Mouse (Mus musculus) ES-E14 (cell line): Measurements from ENCODE around the gene Sipa1l2. TPM values are rescaled to one million over a fixed set of nuclear protein-coding genes. Genes with fewer than 3 reads are reported as not detected.

ENCODE experiments used
- DNase-seq: peaks from one replicate; pipeline ENCODE4 v3.0.0-alpha.2; 2013; ENCODE audit warnings: low read depth, low spot score
- H3K27ac ChIP-seq: 2 replicates; pipeline ENCODE4 v1.5.1; 2012; ENCODE audit warnings: low read depth, mild to moderate bottlenecking, low read length, moderate library complexity, mixed read lengths; ENCODE audit not compliant: poor library complexity, insufficient read depth, severe bottlenecking
- H3K36me3 ChIP-seq: 2 replicates; pipeline ENCODE4 v1.6.1; 2012; ENCODE audit warnings: mild to moderate bottlenecking, low read length, moderate library complexity, mixed read lengths; ENCODE audit not compliant: control insufficient read depth, poor library complexity, insufficient read depth, severe bottlenecking
- H3K4me1 ChIP-seq, 2 experiments: fragments of 150-350 bp in 1 of 2; sonication (generic) in 1 of 2; 2 replicates each; pipeline ENCODE4 v1.6.1; 2012; ENCODE audit warnings: low read length in 2 of 2, mild to moderate bottlenecking in 1 of 2, mixed read lengths in 1 of 2; ENCODE audit not compliant: control insufficient read depth in 2 of 2, insufficient read depth in 2 of 2, poor library complexity in 1 of 2
- H3K4me3 ChIP-seq, 2 experiments: fragments of 150-350 bp in 1 of 2; sonication (generic) in 1 of 2; 2 replicates each; pipeline ENCODE4 v1.5.1; 2012; ENCODE audit warnings: low read length in 2 of 2, low read depth in 1 of 2, mild to moderate bottlenecking in 1 of 2, mixed read lengths in 1 of 2; ENCODE audit not compliant: insufficient read depth in 1 of 2, poor library complexity in 1 of 2, severe bottlenecking in 1 of 2
- H3K9ac ChIP-seq: 2 replicates; pipeline ENCODE4 v1.6.1; 2012; ENCODE audit warnings: low read depth, mild to moderate bottlenecking, low read length, mixed read lengths; ENCODE audit not compliant: poor library complexity, insufficient read depth, severe bottlenecking
- H3K9me3 ChIP-seq: fragments of 150-350 bp; sonication (generic); 2 replicates; pipeline ENCODE4 v1.6.1; 2012; ENCODE audit warnings: low read depth, mild to moderate bottlenecking, low read length; ENCODE audit not compliant: control insufficient read depth, insufficient read depth
- CHD2 ChIP-seq: IDR thresholded peaks from 2 replicates; pipeline ENCODE4 v1.6.1; 2014; ENCODE audit warnings: mild to moderate bottlenecking, low read depth, low read length, inconsistent platforms
- HCFC1 ChIP-seq: IDR thresholded peaks from 2 replicates; pipeline ENCODE4 v1.6.1; 2012; ENCODE audit warnings: low read length, inconsistent platforms, borderline replicate concordance; ENCODE audit not compliant: insufficient read depth
- MAFK ChIP-seq: IDR thresholded peaks from 2 replicates; pipeline ENCODE4 v1.6.1; 2014; ENCODE audit warnings: mild to moderate bottlenecking, low read depth, low read length, inconsistent platforms; ENCODE audit not compliant: insufficient read depth
- ZC3H11A ChIP-seq: IDR thresholded peaks from 2 replicates; pipeline ENCODE4 v1.6.1; 2012; ENCODE audit warnings: low read depth, mild to moderate bottlenecking, inconsistent platforms, low read length, borderline replicate concordance
- ZNF384 ChIP-seq: IDR thresholded peaks from 2 replicates; pipeline ENCODE4 v1.6.1; 2012; ENCODE audit warnings: low read depth, low read length, inconsistent platforms
- in situ Hi-C, 2 experiments: fragments of 600-800 bp; cut with MboI; formaldehyde crosslinking; loops; one replicate each; pipeline ENCODE4 v1.15.1; 2025; ENCODE audit warnings: low sequenced_read_pairs in 2 of 2, inconsistent platforms in 1 of 2; ENCODE audit not compliant: unreplicated experiment in 2 of 2
- total RNA-seq: library from RNA; depleted of rRNA; stranded (reverse); fragments of 300-350 nt; gene quantifications from 2 replicates; pipeline ENCODE4 v1.2.3, GENCODE M21; 2012

The Sipa1l2 gene
- total RNA-seq, 1 experiment, result 19.0 TPM

GRCm38 (mm10) chr8:125513242-125513866 lies 56.3 kb downstream of the Sipa1l2 start:
- Histone ChIP-seq H3K36me3 (no peaks in the 10 kb centered on the region; the same call in 1 of the 2 replicates), H3K9me3 (no peaks in the 10 kb centered on the region), H3K9ac (no peak overlapping the region), H3K27ac (no peak overlapping the region), H3K4me3 (no peak overlapping the region), H3K4me1 (peaks cover 14 to 17% of the 10 kb centered on the region in 2 experiments)
- in situ Hi-C loops, result no loop called here
- no peak for TF ChIP-seq HCFC1
- no peak for TF ChIP-seq ZNF384
- no peak for TF ChIP-seq CHD2
- no peak for TF ChIP-seq MAFK
- TF ChIP-seq ZC3H11A, result no peak
- DNase-seq, result no peak

- H3K4me1 ChIP-seq, result peaks cover 12 to 14% of the 10 kb centered on the region in 2 experiments
Measured at GRCm38 (mm10) chr8:125512561-125512960, 57.0 kb downstream of the Sipa1l2 start.

GRCm38 (mm10) chr8:125510861-125511668 lies 58.5 kb downstream of the Sipa1l2 start:
- in situ Hi-C loops, result no loop called here
- Histone ChIP-seq H3K36me3 (no peaks in the 10 kb centered on the region), H3K27ac (no peak overlapping the region), H3K9ac (no peak overlapping the region), H3K4me1 (peaks cover 10 to 20% of the 10 kb centered on the region in 2 experiments), H3K4me3 (no peak overlapping the region), H3K9me3 (no peaks in the 10 kb centered on the region)
- no peak for DNase-seq
- TF ChIP-seq ZNF384 (no peak), HCFC1 (no peak), ZC3H11A (no peak), MAFK (no peak), CHD2 (no peak)

More at GRCm38 (mm10) chr8:125512561-125512960, 57.0 kb downstream of the Sipa1l2 start:
- Histone ChIP-seq H3K27ac (no peak overlapping the region), H3K4me3 (no peak overlapping the region), H3K9ac (no peak overlapping the region), H3K36me3 (no peaks in the 10 kb centered on the region), H3K9me3 (no peaks in the 10 kb centered on the region)
- in situ Hi-C loops, result no loop called here
- TF ChIP-seq CHD2 (no peak), HCFC1 (no peak), ZC3H11A (no peak), ZNF384 (no peak), MAFK (no peak)
- DNase-seq, result no peak

GRCm38 (mm10) chr8:125509776-125510175 lies 59.8 kb downstream of the Sipa1l2 start:
- no peak overlapping the region for H3K27ac ChIP-seq
- in situ Hi-C loops, result no loop called here
- H3K9me3 ChIP-seq, result no peaks in the 10 kb centered on the region
- H3K4me3 ChIP-seq, result no peak overlapping the region
- no peaks in the 10 kb centered on the region for H3K36me3 ChIP-seq
- no peak for TF ChIP-seq ZC3H11A
- no peak for TF ChIP-seq HCFC1
- TF ChIP-seq ZNF384, result no peak
- TF ChIP-seq MAFK, result no peak
- no peak for TF ChIP-seq CHD2
- H3K9ac ChIP-seq, result no peak overlapping the region
- peaks cover 15 to 18% of the 10 kb centered on the region in 2 experiments; a peak in 3 of 4 replicates for H3K4me1 ChIP-seq
- no peak for DNase-seq
